Mouse (Mus musculus): ENCODE results near the gene Gm10681. TPM values are rescaled to one million over a fixed set of nuclear protein-coding genes. Genes with fewer than 3 reads are reported as not detected.
"Not testable (repeated sequence)": the region's sequence is repeated elsewhere in the genome, so short reads cannot be mapped to it uniquely, and the experiment has no call there.

The Gm10681 gene
- polyA plus RNA-seq, 1 experiment = not detected

- H3K27ac ChIP-seq (ENCODE audit: insufficient read depth, low read length); H3K4me3 ChIP-seq (ENCODE audit: low read depth, low read length); H3K4me1 ChIP-seq (ENCODE audit: control insufficient read depth, insufficient read depth, low read length); H3K27me3 ChIP-seq (ENCODE audit: control insufficient read depth, insufficient read depth, low read length, poor library complexity, severe bottlenecking); H3K9ac ChIP-seq (ENCODE audit: low read depth, poor library complexity, severe bottlenecking); H3K36me3 ChIP-seq (ENCODE audit: control insufficient read depth, insufficient read depth, low read length, poor library complexity, severe bottlenecking); H3K9me3 ChIP-seq (replicated peaks; ENCODE audit: control insufficient read depth, insufficient read depth, low read length, poor library complexity, severe bottlenecking): not testable (repeated sequence)
These were observed 37.8 kb downstream of the Gm10681 start for GRCm38 (mm10) chr3:98550832-98551231.

- not testable (repeated sequence) for H3K9ac ChIP-seq (ENCODE audit: low read depth, poor library complexity, severe bottlenecking); H3K4me3 ChIP-seq (ENCODE audit: low read depth, low read length); H3K36me3 ChIP-seq (ENCODE audit: control insufficient read depth, insufficient read depth, low read length, poor library complexity, severe bottlenecking); H3K27ac ChIP-seq (ENCODE audit: insufficient read depth, low read length); H3K4me1 ChIP-seq (ENCODE audit: control insufficient read depth, insufficient read depth, low read length); H3K9me3 ChIP-seq (replicated peaks; ENCODE audit: control insufficient read depth, insufficient read depth, low read length, poor library complexity, severe bottlenecking); H3K27me3 ChIP-seq (ENCODE audit: control insufficient read depth, insufficient read depth, low read length, poor library complexity, severe bottlenecking)
These were observed 38.4 kb downstream of the Gm10681 start for GRCm38 (mm10) chr3:98550215-98550614.

- H3K36me3 ChIP-seq (ENCODE audit: control insufficient read depth, insufficient read depth, low read length, poor library complexity, severe bottlenecking); H3K27me3 ChIP-seq (ENCODE audit: control insufficient read depth, insufficient read depth, low read length, poor library complexity, severe bottlenecking); H3K9me3 ChIP-seq (replicated peaks; ENCODE audit: control insufficient read depth, insufficient read depth, low read length, poor library complexity, severe bottlenecking); H3K9ac ChIP-seq (ENCODE audit: low read depth, poor library complexity, severe bottlenecking); H3K4me1 ChIP-seq (ENCODE audit: control insufficient read depth, insufficient read depth, low read length); H3K4me3 ChIP-seq (ENCODE audit: low read depth, low read length); H3K27ac ChIP-seq (ENCODE audit: insufficient read depth, low read length): not testable (repeated sequence)
These were observed 40.1 kb downstream of the Gm10681 start for GRCm38 (mm10) chr3:98548495-98548894.

GRCm38 (mm10) chr3:98547641-98548040 lies 41.0 kb downstream of the Gm10681 start:
- H3K9ac ChIP-seq (ENCODE audit: low read depth, poor library complexity, severe bottlenecking); H3K4me3 ChIP-seq (ENCODE audit: low read depth, low read length); H3K36me3 ChIP-seq (ENCODE audit: control insufficient read depth, insufficient read depth, low read length, poor library complexity, severe bottlenecking); H3K4me1 ChIP-seq (ENCODE audit: control insufficient read depth, insufficient read depth, low read length); H3K27ac ChIP-seq (ENCODE audit: insufficient read depth, low read length); H3K27me3 ChIP-seq (ENCODE audit: control insufficient read depth, insufficient read depth, low read length, poor library complexity, severe bottlenecking); H3K9me3 ChIP-seq (replicated peaks; ENCODE audit: control insufficient read depth, insufficient read depth, low read length, poor library complexity, severe bottlenecking): not testable (repeated sequence)

GRCm38 (mm10) chr3:98524978-98525377 lies 63.6 kb downstream of the Gm10681 start:
- not testable (repeated sequence) for H3K27ac ChIP-seq (ENCODE audit: insufficient read depth, low read length); H3K9me3 ChIP-seq (replicated peaks; ENCODE audit: control insufficient read depth, insufficient read depth, low read length, poor library complexity, severe bottlenecking); H3K27me3 ChIP-seq (ENCODE audit: control insufficient read depth, insufficient read depth, low read length, poor library complexity, severe bottlenecking); H3K9ac ChIP-seq (ENCODE audit: low read depth, poor library complexity, severe bottlenecking); H3K36me3 ChIP-seq (ENCODE audit: control insufficient read depth, insufficient read depth, low read length, poor library complexity, severe bottlenecking); H3K4me1 ChIP-seq (ENCODE audit: control insufficient read depth, insufficient read depth, low read length); H3K4me3 ChIP-seq (ENCODE audit: low read depth, low read length)

GRCm38 (mm10) chr3:98524552-98524951 lies 64.1 kb downstream of the Gm10681 start:
- not testable (repeated sequence) for H3K9ac ChIP-seq (ENCODE audit: low read depth, poor library complexity, severe bottlenecking); H3K27me3 ChIP-seq (ENCODE audit: control insufficient read depth, insufficient read depth, low read length, poor library complexity, severe bottlenecking); H3K36me3 ChIP-seq (ENCODE audit: control insufficient read depth, insufficient read depth, low read length, poor library complexity, severe bottlenecking); H3K9me3 ChIP-seq (replicated peaks; ENCODE audit: control insufficient read depth, insufficient read depth, low read length, poor library complexity, severe bottlenecking); H3K4me3 ChIP-seq (ENCODE audit: low read depth, low read length); H3K4me1 ChIP-seq (ENCODE audit: control insufficient read depth, insufficient read depth, low read length); H3K27ac ChIP-seq (ENCODE audit: insufficient read depth, low read length)

- not testable (repeated sequence) for H3K4me1 ChIP-seq (ENCODE audit: control insufficient read depth, insufficient read depth, low read length); H3K9me3 ChIP-seq (replicated peaks; ENCODE audit: control insufficient read depth, insufficient read depth, low read length, poor library complexity, severe bottlenecking); H3K36me3 ChIP-seq (ENCODE audit: control insufficient read depth, insufficient read depth, low read length, poor library complexity, severe bottlenecking); H3K27me3 ChIP-seq (ENCODE audit: control insufficient read depth, insufficient read depth, low read length, poor library complexity, severe bottlenecking); H3K27ac ChIP-seq (ENCODE audit: insufficient read depth, low read length); H3K9ac ChIP-seq (ENCODE audit: low read depth, poor library complexity, severe bottlenecking); H3K4me3 ChIP-seq (ENCODE audit: low read depth, low read length)
These were observed 65.8 kb downstream of the Gm10681 start for GRCm38 (mm10) chr3:98522779-98523178.

GRCm38 (mm10) chr3:98510414-98510813 lies 78.2 kb downstream of the Gm10681 start, which contains the start of gene Hsd3b4:
TSS of gene Hsd3b4 (minus strand) at chr3:98510514.
- not testable (repeated sequence) for H3K36me3 ChIP-seq (ENCODE audit: control insufficient read depth, insufficient read depth, low read length, poor library complexity, severe bottlenecking); H3K4me3 ChIP-seq (ENCODE audit: low read depth, low read length); H3K4me1 ChIP-seq (ENCODE audit: control insufficient read depth, insufficient read depth, low read length); H3K9me3 ChIP-seq (replicated peaks; ENCODE audit: control insufficient read depth, insufficient read depth, low read length, poor library complexity, severe bottlenecking); H3K27ac ChIP-seq (ENCODE audit: insufficient read depth, low read length); H3K27me3 ChIP-seq (ENCODE audit: control insufficient read depth, insufficient read depth, low read length, poor library complexity, severe bottlenecking); H3K9ac ChIP-seq (ENCODE audit: low read depth, poor library complexity, severe bottlenecking)

- H3K36me3 ChIP-seq (ENCODE audit: control insufficient read depth, insufficient read depth, low read length, poor library complexity, severe bottlenecking); H3K9ac ChIP-seq (ENCODE audit: low read depth, poor library complexity, severe bottlenecking); H3K4me3 ChIP-seq (ENCODE audit: low read depth, low read length); H3K27ac ChIP-seq (ENCODE audit: insufficient read depth, low read length); H3K27me3 ChIP-seq (ENCODE audit: control insufficient read depth, insufficient read depth, low read length, poor library complexity, severe bottlenecking); H3K4me1 ChIP-seq (ENCODE audit: control insufficient read depth, insufficient read depth, low read length); H3K9me3 ChIP-seq (replicated peaks; ENCODE audit: control insufficient read depth, insufficient read depth, low read length, poor library complexity, severe bottlenecking): not testable (repeated sequence)
These were observed 81.4 kb downstream of the Gm10681 start for GRCm38 (mm10) chr3:98507229-98507628.

All from ES-Bruce4 (cell line).